Mouse (Mus musculus): Measurements from ENCODE around the gene Ide.

Gene Ide

DNA sequence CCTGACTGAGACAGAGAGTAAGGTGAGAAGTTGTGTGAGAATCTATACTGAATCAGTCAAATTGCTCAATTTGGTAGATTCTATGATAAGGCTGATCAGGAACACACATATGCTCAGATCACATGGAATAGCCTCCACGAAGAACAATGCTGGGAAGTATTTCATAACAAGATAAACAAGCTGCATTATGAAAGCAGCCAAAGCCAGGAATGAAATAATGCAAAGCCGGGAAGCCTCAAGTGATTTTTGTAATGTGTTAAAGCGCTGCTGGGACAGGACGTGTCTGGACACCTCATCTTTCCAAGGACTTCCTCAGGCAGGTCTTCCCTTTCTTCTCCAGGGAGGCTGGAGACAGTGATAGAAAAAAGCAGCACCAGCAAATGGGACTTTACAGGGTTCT is 4.9 kb downstream of the Ide start:
- DNase-seq: no peak

DNA sequence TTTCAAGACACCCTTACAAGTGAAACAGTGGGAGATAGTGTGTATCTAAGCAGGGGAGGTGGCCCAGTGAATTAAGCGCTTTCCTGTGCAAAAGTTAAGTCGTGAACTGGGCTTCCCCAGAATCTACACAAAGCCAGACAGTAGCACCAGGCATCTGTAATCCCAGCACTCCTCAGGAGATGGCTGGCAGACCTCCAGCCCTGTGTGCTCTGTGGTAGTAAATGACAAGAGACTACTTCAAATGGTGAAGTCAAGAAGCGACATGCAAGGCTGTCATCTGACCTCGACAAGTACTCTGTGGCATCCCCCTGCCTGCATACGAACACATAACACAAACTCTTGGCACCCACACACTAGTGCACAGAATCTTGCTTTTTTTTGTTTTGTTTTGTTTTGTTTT is 10.4 kb downstream of the Ide start:
- DNase-seq: no peak

DNA sequence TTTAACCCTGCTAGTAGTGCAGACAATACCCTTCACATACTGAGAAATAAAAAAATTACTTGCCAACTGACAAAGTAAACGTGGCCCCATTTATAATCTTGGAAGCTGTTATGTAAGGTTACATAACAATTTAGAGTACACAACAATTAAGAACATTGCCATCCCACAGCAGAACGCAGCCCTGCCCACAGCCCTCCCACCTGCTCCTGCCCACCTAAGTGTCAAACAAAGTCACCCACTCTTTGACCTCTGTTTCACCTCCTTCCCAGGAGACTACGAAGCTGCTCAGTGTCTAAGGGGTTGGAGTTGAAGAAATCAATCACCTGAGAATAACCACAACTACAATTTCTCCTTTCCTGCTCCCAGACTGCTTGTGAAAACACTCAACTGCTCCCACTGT is 14.1 kb downstream of the Ide start:
- DNase-seq: no peak

DNA sequence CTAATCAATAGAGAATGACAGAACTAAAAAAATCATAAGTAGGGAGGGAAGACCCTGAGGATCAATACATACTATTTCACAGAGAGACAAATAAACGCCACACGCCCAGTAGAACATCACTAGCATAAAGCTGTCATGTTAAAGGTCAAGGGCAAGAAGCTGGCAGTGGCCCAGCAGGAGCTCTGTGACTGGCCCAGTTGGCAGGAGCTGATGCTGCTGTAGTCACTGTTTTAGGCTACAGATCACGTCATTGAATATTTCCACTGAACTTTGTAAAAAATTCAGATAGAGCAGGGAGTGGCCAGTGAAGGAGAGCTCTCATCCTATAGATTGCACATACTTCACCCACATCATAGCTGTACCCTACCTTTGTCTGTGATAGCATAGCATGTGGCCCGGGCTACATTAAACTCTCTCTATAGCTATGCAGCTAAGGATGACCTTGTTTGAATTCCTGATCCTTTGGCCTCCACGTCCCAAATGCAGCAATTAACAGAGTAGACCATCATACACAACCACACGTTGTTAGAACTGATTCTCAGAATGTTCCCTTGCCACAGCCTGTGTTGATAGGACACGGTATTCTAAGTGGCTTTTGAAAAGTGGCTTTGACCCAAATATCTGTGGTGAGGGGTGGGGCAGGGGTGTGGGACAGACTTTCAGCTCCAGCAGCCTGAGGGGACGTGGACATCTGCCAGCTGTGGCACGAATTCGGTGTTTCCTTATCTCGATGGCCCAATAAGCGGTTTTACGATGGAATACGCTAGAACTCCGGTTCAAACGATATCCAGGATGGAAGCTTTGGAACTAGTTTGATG is 16.6 kb downstream of the Ide start:
- DNase-seq: no peak

DNA sequence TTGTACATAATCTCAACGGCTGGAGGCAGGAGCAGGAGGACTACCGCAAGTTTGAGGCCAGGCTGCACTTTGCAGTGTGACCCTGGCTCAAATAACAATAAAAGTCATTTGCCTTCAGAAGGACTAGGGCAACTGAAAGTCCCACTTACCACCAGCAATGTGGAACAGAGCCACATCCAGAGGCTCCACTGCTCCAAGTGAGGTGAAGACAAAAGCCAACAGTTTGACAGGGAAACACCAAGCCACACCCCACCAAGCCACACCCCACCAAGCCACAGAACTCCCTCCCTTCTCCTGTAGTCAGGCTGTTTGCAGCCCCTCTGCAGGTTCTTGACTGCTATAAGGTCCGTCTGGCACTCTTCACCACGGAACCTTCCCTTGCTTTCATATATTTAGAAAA is 20.3 kb downstream of the Ide start:
- DNase-seq: no peak

DNA sequence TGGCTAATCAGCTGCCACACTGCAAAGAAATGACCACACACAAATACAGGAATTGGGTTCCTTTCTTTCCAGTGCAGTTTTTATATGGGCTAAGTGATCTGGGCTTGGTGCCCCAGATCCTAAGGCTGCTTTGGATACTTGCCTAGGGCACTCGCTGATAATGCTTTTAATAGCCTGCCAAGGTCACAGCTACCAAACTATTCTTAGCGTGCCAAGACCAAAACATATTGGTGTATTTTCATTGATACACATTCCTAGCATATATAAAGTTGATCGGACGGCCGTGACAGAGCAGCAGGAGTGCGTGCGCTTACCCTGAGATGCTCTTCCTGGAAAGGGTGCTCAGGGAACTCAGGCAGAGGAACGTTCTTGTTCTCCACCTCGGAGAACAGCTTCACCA is 22.6 kb downstream of the Ide start:
- no peak for DNase-seq

DNA sequence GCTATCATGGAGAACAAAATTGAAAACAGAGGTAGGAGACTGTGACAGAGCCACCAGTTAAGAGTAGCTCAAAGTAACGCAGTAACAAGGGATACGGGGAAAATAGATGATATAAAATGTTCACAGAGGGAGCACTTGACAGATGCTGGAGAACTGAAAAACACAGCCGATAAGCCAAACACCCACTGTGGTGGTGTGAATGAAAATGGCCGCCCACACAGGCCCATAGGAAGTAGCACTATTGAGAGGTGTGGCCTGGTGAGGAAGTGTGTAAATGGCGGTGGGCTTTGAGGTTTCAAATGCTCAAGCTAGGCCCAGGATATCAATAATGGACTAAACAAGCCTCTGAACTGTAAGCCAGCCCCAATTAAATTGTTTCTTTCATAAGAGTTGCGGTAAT is 26.2 kb downstream of the Ide start:
- DNase-seq: no peak

DNA sequence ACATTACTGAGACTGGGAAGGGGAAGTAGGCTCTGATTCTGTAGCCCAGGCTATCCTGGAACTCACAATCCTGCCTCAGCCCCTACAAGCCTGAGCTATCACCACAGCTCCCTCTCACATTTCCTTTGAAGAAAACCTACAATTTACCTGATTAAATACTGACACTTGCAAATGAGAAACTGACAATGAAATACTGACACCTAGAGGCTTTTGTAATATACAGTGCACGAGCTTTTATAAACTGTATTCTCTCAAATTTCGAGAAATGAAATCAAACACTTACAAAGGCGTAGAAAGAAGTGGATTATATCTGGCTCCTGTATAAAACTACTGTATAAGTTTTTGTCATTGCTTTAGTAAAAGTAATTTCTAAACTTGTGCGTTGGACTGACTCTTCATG is 27.5 kb downstream of the Ide start:
- no peak for DNase-seq

DNA sequence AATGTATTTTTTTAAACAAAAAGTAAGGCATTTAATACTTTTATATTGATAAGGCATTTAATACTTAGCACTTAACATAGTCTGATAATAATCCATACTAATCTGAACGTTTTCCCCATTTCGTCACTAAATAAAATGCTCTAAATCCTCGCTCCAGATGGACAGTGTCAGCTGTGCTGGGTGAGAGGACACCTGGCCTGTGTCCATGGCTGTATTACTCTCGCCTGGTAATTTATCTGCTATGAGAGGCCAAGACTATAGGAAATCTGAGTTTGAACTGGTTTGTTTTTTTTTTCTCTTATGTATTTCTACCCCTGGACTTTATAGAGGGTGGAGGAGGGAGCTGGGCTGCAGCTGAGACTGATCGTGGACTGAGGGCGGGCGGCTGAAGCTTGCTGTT is 28.7 kb downstream of the Ide start:
- no peak for DNase-seq

DNA sequence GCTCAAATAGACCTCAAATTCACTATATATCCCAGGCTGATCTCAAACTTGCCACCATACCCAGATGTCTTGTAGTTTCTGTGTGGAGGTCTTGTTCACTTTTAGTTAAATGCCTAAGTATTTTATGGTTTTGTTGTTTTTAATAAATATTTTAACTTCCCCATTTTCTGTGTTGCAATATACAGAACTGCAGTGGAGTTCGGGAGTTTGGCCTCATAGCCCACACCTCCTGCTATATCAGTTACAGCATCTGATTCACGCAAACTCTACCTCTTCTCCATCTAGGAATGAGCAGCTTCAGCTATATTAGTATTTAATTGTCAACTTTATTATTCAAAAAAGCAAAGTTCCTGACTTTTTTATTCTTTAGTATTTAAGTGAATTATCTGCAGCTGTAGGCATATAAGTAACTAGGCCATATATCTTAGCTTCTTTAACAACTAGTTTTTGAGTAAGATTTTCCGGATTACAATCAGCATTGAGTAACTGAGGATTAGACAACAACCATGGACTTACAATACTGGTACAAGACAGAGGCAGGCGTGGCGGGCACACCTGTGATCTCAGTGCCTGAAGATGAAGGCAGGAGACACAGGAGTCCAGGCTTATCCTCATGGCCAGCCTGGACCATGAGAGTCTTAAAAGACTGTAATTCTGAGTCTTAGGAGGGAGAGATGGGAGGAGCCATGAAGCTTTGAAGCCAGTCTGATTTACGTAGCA is 29.7 kb downstream of the Ide start:
- DNase-seq: no peak

DNA sequence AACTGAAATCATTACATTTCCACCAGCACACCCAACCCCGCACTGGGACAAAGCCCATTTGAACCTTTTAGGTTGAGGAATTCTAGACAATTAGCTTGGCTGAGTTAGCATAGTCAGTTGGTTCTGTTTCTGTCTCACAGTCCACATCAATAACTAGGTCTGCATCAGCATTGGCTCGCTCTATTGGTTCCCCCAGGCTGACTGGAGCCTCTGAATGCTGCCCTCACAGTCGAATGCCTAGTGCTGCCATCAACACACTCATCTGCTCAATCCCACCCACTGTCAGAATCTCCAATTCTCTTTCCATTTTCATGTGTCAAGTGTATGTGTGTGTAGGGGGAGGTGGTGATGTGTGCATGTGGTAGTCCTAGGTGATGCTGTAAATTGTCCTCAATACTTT is 31.5 kb downstream of the Ide start:
- no peak for DNase-seq

DNA sequence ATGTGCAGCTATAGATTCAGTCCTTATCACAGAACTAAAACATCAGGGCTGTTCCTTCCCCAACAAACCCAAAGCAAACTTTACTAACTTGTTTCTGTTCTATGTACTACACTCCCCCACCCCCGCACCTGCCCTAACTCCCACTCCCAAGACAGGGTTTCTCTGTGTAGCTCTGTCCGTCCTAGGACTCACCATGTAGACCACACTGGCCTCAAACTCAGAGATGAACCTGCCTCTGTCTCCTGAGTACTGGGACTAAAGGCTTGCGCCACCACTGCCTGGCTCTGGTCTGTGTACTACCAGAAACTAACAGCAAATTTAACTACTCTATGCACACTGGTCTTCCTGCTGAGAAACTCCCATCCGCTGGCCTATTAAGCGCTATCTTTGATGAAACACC is 32.8 kb downstream of the Ide start:
- DNase-seq: no peak

DNA sequence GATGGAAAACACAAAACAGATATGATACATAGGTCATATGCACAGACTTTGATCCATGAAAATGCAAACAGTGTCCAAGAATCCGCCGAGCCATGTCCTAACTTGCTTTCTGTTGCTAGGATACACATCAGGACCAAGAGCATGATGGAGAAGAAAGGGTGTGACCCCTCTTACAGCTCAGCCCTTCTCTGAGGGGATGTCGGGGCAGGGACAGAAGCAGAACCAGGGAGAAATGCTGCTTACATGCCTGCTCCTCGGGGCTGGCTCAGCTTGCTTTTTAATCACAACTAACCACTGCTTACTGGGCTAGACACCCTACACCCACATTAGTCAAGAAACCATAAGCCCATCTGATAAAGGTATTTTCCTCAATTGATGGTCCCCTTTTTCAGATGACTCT is 33.6 kb downstream of the Ide start:
- no peak for DNase-seq

DNA sequence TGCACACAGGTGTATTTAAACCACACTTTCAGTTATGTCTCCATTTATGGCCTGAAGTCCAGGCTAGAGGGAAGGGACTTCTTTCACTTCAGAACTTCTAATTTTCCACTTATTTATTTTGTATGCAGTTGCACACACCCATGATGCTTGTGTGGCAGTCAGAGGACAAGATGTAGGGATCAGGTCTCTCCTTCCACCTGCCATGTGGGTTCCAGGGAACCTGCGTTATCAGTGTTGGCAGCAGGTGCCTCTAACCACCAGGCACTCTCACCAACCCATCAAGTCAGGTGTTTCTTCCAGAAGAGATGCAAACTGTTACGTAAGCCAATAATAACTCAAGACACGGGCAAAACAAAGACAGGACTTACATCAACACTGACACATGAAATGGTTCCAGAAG is 35.9 kb downstream of the Ide start:
- no peak for DNase-seq

DNA sequence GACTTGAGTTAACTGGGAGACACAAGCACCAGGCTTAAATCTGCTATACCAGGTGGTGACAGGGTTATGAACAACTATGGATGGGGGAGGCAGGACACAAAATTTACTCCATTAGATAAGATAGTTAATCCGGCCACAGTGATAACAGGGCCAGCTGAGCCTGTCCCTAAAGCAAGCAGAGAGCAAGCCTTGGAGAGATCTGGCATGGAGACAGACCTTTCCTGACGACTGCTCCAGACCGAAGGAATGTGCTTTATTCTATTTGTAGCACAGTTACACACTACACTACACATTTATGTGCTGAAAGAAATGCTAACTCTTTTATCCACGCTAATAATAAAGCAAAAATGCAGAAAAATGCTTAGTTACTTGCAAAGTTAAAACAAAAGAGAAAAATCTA is 46.0 kb downstream of the Ide start:
- DNase-seq: no peak

DNA sequence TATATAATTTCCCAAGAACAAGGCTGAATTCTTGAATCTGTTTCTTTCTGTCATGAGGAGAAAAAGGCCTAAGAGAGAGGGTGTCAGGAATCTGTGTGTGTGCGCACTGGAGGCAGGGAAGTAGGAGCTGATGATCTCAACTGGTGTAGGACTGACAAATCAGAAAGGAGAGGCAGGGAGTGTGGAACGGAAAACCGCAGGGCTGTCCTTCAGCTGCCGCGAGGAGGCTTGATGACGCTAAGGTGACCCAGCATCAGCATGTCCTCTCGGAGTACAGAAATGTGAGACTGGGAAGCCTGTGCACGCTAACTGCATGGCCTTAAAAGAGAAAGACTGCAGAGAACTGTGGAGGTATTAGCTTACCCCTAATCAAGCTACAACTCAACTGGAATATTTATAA is 46.7 kb downstream of the Ide start:
- DNase-seq: no peak

DNA sequence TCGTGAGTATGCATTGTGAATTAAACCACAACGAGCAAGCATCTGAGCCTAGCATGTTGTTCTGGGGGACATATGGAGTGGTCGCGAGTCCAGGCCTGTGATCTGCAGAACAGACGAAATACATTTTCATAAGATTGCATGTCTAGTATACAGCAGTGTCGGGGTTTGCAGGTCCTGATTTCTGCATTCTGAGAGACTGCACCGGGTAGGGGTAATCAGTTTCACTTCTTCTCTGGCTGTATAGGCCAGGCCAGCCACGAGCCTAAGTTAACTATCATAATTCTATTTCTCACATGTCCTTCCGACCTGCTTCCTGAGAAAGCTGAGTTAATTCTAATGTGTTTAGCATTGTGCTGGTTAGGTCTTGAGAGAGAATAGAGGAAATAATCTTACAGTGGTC is 52.9 kb downstream of the Ide start:
- DNase-seq: no peak

DNA sequence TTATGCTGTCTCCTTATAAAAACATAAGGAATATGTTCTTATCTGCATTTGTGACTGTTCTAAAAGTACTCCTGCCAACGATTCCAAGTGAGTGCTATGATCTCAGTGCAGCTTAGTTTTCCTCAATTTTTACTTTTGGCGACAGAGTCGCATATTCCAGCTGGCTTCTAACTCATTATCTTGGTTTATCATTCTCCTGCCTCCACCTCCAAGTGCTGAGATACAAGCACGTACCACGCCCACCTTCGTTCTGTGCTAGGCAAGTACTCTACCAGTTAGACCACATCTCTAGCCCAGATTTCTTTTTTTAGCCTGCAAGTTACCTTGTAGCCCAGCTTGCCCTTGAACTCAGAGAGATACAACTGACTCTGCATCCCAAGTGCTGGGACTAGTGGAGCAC is 54.5 kb downstream of the Ide start:
- no peak for DNase-seq

DNA sequence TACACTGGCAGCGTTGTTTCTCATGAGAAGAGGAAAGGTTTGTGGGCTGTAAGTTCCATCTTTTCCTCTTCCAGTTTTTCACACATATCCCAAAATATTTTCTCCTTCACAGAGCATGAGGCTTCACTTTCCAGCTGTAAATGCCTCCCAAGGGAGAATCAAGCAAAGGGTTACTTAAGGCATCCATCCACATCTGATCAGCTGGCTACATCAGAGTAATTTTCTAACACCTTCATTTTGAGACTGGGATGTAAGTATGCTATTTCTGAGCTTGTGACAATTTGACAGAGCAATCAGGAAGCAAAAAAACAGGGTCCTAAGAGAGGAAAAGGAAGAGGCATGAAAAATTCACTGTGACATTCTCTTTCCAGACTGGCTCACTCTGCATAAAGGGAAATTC is 55.9 kb downstream of the Ide start:
- no peak for DNase-seq

DNA sequence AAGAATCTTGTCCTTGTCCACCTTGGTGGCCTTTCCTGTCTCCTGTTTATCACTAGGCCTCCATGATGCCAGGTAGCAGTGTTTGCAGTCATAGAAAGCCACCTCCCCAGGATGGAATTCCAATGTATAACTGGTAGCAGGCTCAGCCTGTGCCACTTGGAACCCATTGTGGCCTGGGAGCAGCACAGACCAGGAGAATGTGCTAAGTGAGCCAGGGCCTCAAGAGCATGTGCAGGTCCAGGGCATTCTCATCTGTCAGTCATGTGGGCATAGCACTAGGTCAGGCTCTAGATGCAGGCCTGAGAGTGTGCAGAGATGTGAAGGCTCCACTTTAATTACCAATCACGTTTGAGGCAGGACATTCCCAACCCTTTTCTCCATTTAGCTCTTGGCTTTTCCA is 58.5 kb downstream of the Ide start:
- DNase-seq: no peak

DNA sequence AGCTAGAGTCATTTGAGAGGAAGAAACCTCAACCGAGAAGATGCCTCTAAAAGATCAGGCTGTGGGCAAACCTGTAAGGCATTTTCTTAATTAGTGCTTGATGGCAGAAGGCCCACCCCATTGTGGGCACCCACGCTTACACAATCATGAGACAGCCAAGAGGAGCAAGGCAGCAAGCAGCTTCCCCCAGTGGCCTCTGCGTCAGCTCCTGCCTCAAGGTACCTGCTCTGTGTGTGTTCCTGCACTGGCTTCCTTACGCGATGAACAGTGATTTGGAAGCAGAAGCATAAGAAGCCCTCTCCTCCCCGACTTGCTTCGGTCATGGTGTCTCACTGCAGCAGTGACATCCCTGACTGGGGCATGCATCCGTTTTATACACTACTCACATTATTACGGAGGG is 62.1 kb downstream of the Ide start:
- no peak for DNase-seq

DNA sequence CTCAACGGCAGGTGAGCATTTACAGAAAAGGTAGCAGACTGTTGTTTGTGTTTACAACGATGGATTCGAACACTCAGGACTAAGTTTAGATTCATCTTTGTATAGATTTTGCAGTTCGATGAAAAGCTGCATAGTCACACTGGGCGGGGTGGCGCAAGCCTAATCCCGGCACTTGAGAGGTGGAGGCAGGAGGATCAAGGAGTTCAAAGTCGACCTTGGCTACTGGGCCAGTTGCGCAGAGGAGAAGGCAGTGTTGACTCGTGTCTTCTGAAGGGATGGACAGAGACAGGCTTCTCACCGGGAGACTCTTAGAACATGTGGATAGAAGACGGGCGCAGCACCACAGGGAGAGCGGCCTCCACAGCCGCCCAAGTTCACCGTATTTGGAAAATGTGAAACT is 68.5 kb downstream of the Ide start:
- DNase-seq: no peak

DNA sequence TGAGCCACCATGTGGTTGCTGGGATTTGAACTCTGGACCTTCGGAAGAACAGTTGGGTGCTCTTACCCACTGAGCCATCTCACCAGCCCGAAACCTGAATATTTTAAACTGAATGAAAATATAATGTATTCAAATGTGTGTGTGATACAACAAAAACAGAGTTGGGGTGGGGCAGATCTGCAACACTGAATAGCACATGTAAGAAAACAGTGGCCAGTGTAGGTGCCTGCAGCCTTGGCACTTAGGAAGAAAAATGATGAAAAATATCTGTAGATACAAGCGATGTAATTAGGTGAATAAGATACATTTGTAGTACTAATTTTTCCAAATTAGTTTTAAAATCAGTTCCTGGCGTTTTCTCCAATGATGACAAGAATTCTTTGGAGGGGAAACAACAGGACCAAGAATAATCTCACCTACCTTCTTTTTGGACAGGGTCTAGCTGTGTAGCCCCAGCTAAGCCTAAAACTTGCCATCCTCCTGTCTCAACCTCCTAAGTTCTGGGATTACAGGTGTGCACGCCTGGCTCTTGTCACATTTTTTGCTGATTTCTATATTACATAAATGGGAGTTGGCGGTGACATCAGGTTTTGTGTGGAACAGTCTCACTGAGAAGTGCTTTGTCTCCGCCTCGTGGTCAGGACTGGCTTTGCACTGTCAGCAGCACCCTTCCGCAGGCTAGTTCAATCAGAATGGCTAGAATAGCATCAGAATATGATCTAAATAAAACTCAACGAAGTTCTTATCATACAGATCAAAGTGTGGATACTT is 72.1 kb downstream of the Ide start:
- DNase-seq: peak; percentile 77 to 79

Data from B cell, adult 2 months (primary cell).